Comparison of ENCODE assay signal across 16 mouse cellular contexts in genomic region chr2:151006281-151006945, GRCm38 (mm10). TPM values are rescaled to one million over a fixed set of nuclear protein-coding genes. Genes with fewer than 3 reads are reported as not detected.
DNase-seq lines count a peak whose midpoint lies in the region; ATAC-seq and TF ChIP-seq lines count a peak whose summit lies in the region.
"Had no signal": no experiment of that assay in that cellular context is flagged by ENCODE, and none has a peak within 500 bp of the region (broad histone marks: within the 10 kb centered on the region; RNA-seq: fewer than 3 reads in every experiment).

No protein-coding gene starts in this region.

- 57% methylated on average over 5 of the region's 5 CpGs for WGBS in lung, postnatal 0 days
- WGBS in liver, embryonic 12.5 days (ENCODE audit: insufficient replicate concordance): 75% methylated on average over 5 of the region's 5 CpGs
- 57% methylated on average over 5 of the region's 5 CpGs for WGBS in forebrain, embryonic 15.5 days

- H3K36me3 ChIP-seq in lung, postnatal 0 days (ENCODE audit: insufficient read depth, low read length): no peaks in the 10 kb centered on the region
- H3K36me3 ChIP-seq in liver, embryonic 12.5 days: no peaks in the 10 kb centered on the region
- no peaks in the 10 kb centered on the region for H3K36me3 ChIP-seq in forebrain, embryonic 15.5 days
- H3K36me3 ChIP-seq: hindbrain, embryonic 10.5 days; limb, embryonic 13.5 days; midbrain, embryonic 15.5 days; neural tube, embryonic 12.5 days had no signal

- H3K9ac ChIP-seq in lung, postnatal 0 days (replicated peaks; ENCODE audit: low read depth): no peak overlapping the region
- H3K9ac ChIP-seq in liver, embryonic 12.5 days: peak overlapping the region; percentile 14; the same call in 1 of the 2 replicates
- H3K9ac ChIP-seq in forebrain, embryonic 15.5 days (replicated peaks): no peak overlapping the region
- H3K9ac ChIP-seq: limb, embryonic 13.5 days; midbrain, embryonic 15.5 days; neural tube, embryonic 12.5 days had no signal

- no peak for TF ChIP-seq EP300 in lung, postnatal 0 days (IDR thresholded peaks at IDR 0.05)

- peak; percentile 88 for DNase-seq in heart, adult 11 months
- DNase-seq in heart, adult 9 months (ENCODE audit: low spot score in 2 of 2): no peak
- peak; percentile 40 for DNase-seq in lung, postnatal 0 days (ENCODE audit: low spot score)
- DNase-seq in lung, postnatal 14 days: no peak
- DNase-seq in adrenal gland, postnatal 10 days: peak; percentile 72
- DNase-seq: cerebellum, adult 9-10 months; layer of hippocampus, postnatal 36 days; right cerebral cortex, adult 18-20 months had no signal

- H3K4me1 ChIP-seq in lung, postnatal 0 days (ENCODE audit: insufficient read depth, low read depth, low read length): peaks cover 5% of the 10 kb centered on the region; the same call in 1 of the 2 replicates
- H3K4me1 ChIP-seq in liver, embryonic 12.5 days: peaks cover 89% of the 10 kb centered on the region
- peaks cover 20% of the 10 kb centered on the region for H3K4me1 ChIP-seq in forebrain, embryonic 15.5 days

- H3K4me2 ChIP-seq in lung, postnatal 0 days (replicated peaks; ENCODE audit: low read depth, low read length): no peak overlapping the region
- H3K4me2 ChIP-seq in liver, embryonic 12.5 days: peak overlapping the region; percentile 93
- H3K4me2 ChIP-seq in forebrain, embryonic 15.5 days (replicated peaks): no peak overlapping the region
- H3K4me2 ChIP-seq: limb, embryonic 13.5 days; midbrain, embryonic 15.5 days; neural tube, embryonic 12.5 days had no signal

- H3K27ac ChIP-seq in lung, postnatal 0 days (ENCODE audit: low read length): no peak overlapping the region
- peak overlapping the region; percentile 33; the same call in 1 of the 2 replicates for H3K27ac ChIP-seq in liver, embryonic 12.5 days
- no peak overlapping the region for H3K27ac ChIP-seq in forebrain, embryonic 15.5 days (replicated peaks)
- H3K27ac ChIP-seq: hindbrain, embryonic 10.5 days; limb, embryonic 13.5 days; midbrain, embryonic 15.5 days; neural tube, embryonic 12.5 days had no signal

- 0 out of 2 replicates have a peak, but pooled peaks cover 3% of the 10 kb centered on the region for H3K27me3 ChIP-seq in lung, postnatal 0 days (replicated peaks; ENCODE audit: insufficient read depth, low read length)
- H3K27me3 ChIP-seq in liver, embryonic 12.5 days (replicated peaks): no peaks in the 10 kb centered on the region
- H3K27me3 ChIP-seq in forebrain, embryonic 15.5 days: no peaks in the 10 kb centered on the region
- H3K27me3 ChIP-seq: limb, embryonic 13.5 days; midbrain, embryonic 15.5 days; neural tube, embryonic 12.5 days had no signal

- H3K9me3 ChIP-seq in lung, postnatal 0 days (ENCODE audit: low read length): no peaks in the 10 kb centered on the region
- H3K9me3 ChIP-seq in liver, embryonic 12.5 days (replicated peaks): no peaks in the 10 kb centered on the region
- H3K9me3 ChIP-seq in forebrain, embryonic 15.5 days: no peaks in the 10 kb centered on the region
- H3K9me3 ChIP-seq: hindbrain, embryonic 10.5 days; limb, embryonic 13.5 days; midbrain, embryonic 15.5 days; neural tube, embryonic 12.5 days had no signal

- H3K4me3 ChIP-seq in lung, postnatal 0 days (ENCODE audit: low read depth, low read length): no peak overlapping the region
- peak overlapping the region; percentile 3; the same call in 1 of the 2 replicates for H3K4me3 ChIP-seq in liver, embryonic 12.5 days
- no peak overlapping the region for H3K4me3 ChIP-seq in forebrain, embryonic 15.5 days
- H3K4me3 ChIP-seq: hindbrain, embryonic 10.5 days; limb, embryonic 13.5 days; midbrain, embryonic 15.5 days; neural tube, embryonic 12.5 days had no signal

- TF ChIP-seq CTCF in lung, postnatal 0 days (IDR thresholded peaks at IDR 0.05): no peak

- ATAC-seq in lung, postnatal 0 days: no peak
- ATAC-seq in liver, embryonic 12.5 days: no peak
- ATAC-seq in forebrain, embryonic 15.5 days (replicated peaks): no peak
- ATAC-seq in megakaryocyte progenitor cell, adult 5-6 weeks (replicated peaks; ENCODE audit: poor library complexity): no peak
- ATAC-seq: intestine, embryonic 16.5 days; midbrain, embryonic 15.5 days had no signal

RNA-seq across cellular contexts. Expression of gene Ninl, which starts 32.8 kb away (rescaled TPM):
- 2.9 and 3.9 TPM in 2 replicates for polyA plus RNA-seq in lung, postnatal 0 days (2015; fragmentation: Nextera tagmentation; extraction: Ambion mirVana)
- total RNA-seq in adrenal gland, postnatal 10 days (2021): 10 to 100 TPM; 13.1 to 20.1 TPM
- polyA plus RNA-seq in liver, embryonic 12.5 days (2016; fragmentation: Nextera tagmentation; extraction: Ambion mirVana): 18.6 and 18.7 TPM in 2 replicates
- polyA plus RNA-seq in forebrain, embryonic 15.5 days (2015; fragmentation: Nextera tagmentation; extraction: Ambion mirVana): 11.4 and 13.8 TPM in 2 replicates
- 0.46 and 0.84 TPM in 2 replicates for total RNA-seq in megakaryocyte progenitor cell, adult 5-6 weeks (2015)
- total RNA-seq in megakaryocyte progenitor cell, adult 5-6 weeks (2017): 1.2 and 1.5 TPM in 2 replicates

RNA-seq across cellular contexts. Expression of gene Nanp, which starts 32.8 kb away (rescaled TPM):
- polyA plus RNA-seq in lung, postnatal 0 days (2015; fragmentation: Nextera tagmentation; extraction: Ambion mirVana): 20.8 and 23.4 TPM in 2 replicates
- total RNA-seq in adrenal gland, postnatal 10 days (2021): 10 to 100 TPM; 12.0 to 14.6 TPM
- 74.4 and 76.2 TPM in 2 replicates for polyA plus RNA-seq in liver, embryonic 12.5 days (2016; fragmentation: Nextera tagmentation; extraction: Ambion mirVana)
- 32.4 and 35.3 TPM in 2 replicates for polyA plus RNA-seq in forebrain, embryonic 15.5 days (2015; fragmentation: Nextera tagmentation; extraction: Ambion mirVana)
- 22.7 and 38.8 TPM in 2 replicates for total RNA-seq in megakaryocyte progenitor cell, adult 5-6 weeks (2015)
- total RNA-seq in megakaryocyte progenitor cell, adult 5-6 weeks (2017): 19.3 and 22.5 TPM in 2 replicates

Comparison
In these comparisons a context has a peak if more than half of its experiments do, and no peak if none do; other contexts are left out.
1. DNase-seq: peak in heart, adult 11 months (single experiment), lung, postnatal 0 days (single experiment) and adrenal gland, postnatal 10 days (single experiment); none in heart, adult 9 months (0 of 2) and lung, postnatal 14 days (single experiment).